Comparison of ENCODE assay signal across 37 mouse cellular contexts in the genomic region with DNA sequence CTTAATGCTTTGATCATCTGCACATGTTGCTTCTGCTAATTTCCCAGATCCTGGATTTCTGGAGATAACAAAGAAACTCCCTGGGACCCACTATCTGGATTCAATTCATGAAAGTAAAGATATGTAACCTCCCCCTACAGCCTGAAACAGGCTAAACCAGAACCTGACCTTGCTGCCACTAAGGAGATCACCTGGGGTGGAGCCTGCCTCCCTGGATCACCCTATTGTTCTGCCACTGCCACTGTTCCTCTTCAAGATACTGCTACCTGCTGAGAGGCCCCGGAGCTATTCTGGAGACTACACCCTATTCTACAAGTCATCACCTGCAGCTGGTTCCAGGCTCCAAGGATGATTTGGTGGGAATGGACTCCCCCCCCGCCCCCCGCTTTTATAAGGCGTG. TPM values are rescaled to one million over a fixed set of nuclear protein-coding genes. Genes with fewer than 3 reads are reported as not detected.
"Had no signal": no experiment of that assay in that cellular context is flagged by ENCODE, and none has a peak within 500 bp of the region (broad histone marks: within the 10 kb centered on the region; RNA-seq: fewer than 3 reads in every experiment).

No protein-coding gene starts in this region.

RNA-seq across cellular contexts. Expression of a gene that starts 50.9 kb away (rescaled TPM):
- total RNA-seq: left cerebral cortex, postnatal 10 days; left cerebral cortex, postnatal 25 days; left cerebral cortex, postnatal 36 days; left cerebral cortex, postnatal 4 days; liver, adult 2 months; megakaryocyte progenitor cell, adult 5-6 weeks; megakaryocyte, adult 5-6 weeks; megakaryocyte-erythroid progenitor cell, adult 5-6 weeks; midbrain, postnatal 0 days; monocyte, adult 5-6 weeks had no signal
- polyA plus RNA-seq: limb, embryonic 11.5 days; limb, embryonic 12.5 days; limb, embryonic 13.5 days; limb, embryonic 14.5 days; liver, adult 2 months; liver, embryonic 11.5 days; liver, embryonic 12.5 days; liver, embryonic 13.5 days; liver, embryonic 14.5 days; liver, embryonic 15.5 days; liver, embryonic 16.5 days; liver, postnatal 0 days; lung, adult 2 months; lung, embryonic 14.5 days; lung, embryonic 15.5 days; lung, embryonic 16.5 days; lung, postnatal 0 days; macrophage; midbrain, embryonic 10.5 days; midbrain, embryonic 11.5 days; midbrain, embryonic 12.5 days; midbrain, embryonic 13.5 days; midbrain, embryonic 14.5 days; midbrain, embryonic 15.5 days; midbrain, embryonic 16.5 days; midbrain, postnatal 0 days; myocyte; neural tube, embryonic 11.5 days; neural tube, embryonic 12.5 days had no signal
